9 mouse cellular contexts compared by ENCODE assay signal in the genomic region with DNA sequence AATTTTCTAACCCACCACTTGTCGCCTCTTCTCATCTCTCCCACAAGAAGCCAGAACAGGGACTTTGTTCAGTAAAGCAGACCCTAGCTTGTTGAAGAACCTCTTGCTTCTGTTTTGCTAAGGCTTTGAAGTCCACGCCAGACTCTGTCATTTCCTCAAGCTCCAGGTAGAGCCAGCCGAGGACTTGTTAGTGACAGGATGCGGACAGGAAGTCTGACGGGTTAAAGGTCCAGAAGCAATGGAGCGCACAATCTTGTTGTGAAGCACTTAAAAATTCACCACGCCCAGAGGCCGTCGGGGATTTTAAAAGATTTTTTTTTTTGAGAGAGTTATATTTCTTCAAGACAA. TPM values are rescaled to one million over a fixed set of nuclear protein-coding genes. Genes with fewer than 3 reads are reported as not detected.
DNase-seq lines count a peak whose midpoint lies in the region; ATAC-seq and TF ChIP-seq lines count a peak whose summit lies in the region.
"Had no signal": no experiment of that assay in that cellular context is flagged by ENCODE, and none has a peak within 500 bp of the region (broad histone marks: within the 10 kb centered on the region; RNA-seq: fewer than 3 reads in every experiment).

No protein-coding gene starts in this region.

- peak overlapping the region; percentile 90 for H3K9ac ChIP-seq in embryonic facial prominence, embryonic 14.5 days (ENCODE audit: low read depth, low read length)
- H3K9ac ChIP-seq in limb, embryonic 14.5 days (ENCODE audit: low read depth, low read length, severe bottlenecking) = peak overlapping the region; percentile 87

- 11% methylated on average over 9 of the region's 9 CpGs for WGBS in embryonic facial prominence, embryonic 14.5 days
- WGBS in hindbrain, embryonic 10.5 days = 12% methylated on average over 9 of the region's 9 CpGs
- 6% methylated on average over 9 of the region's 9 CpGs for whole genome bisulfite sequencing in limb, embryonic 14.5 days

- peak; percentile 51 for DNase-seq in gastrocnemius, postnatal 25 days
- no peak for DNase-seq in gastrocnemius, postnatal 10 days
- no peak for DNase-seq in embryonic facial prominence, embryonic 14.5 days (ENCODE audit: low spot score)
- DNase-seq in hindbrain, embryonic 10.5 days (ENCODE audit: low spot score) = no peak
- DNase-seq in limb, embryonic 14.5 days (ENCODE audit: low spot score) = peak; percentile 36
- peak; percentile 87 for DNase-seq in naive thymus-derived CD4-positive, alpha-beta T cell, adult 2 months (ENCODE audit: low read depth)
- no peak for DNase-seq in left cerebral cortex, adult 11 months (ENCODE audit: low spot score)
- DNase-seq in left cerebral cortex, postnatal 25 days (ENCODE audit: low spot score in 2 of 2) = no peak

- H3K27me3 ChIP-seq in embryonic facial prominence, embryonic 14.5 days (replicated peaks; ENCODE audit: control insufficient read depth, insufficient read depth, low read length) = no peaks in the 10 kb centered on the region
- peaks cover 29% of the 10 kb centered on the region for H3K27me3 ChIP-seq in hindbrain, embryonic 10.5 days (ENCODE audit: insufficient read depth, poor library complexity, severe bottlenecking)
- H3K27me3 ChIP-seq in limb, embryonic 14.5 days (ENCODE audit: control insufficient read depth, insufficient read depth, low read length) = no peaks in the 10 kb centered on the region
- H3K27me3 ChIP-seq: Patski had no signal

- peak overlapping the region; percentile 99 for H3K27ac ChIP-seq in embryonic facial prominence, embryonic 14.5 days (replicated peaks; ENCODE audit: low read depth, low read length)
- peak overlapping the region; percentile 93 for H3K27ac ChIP-seq in hindbrain, embryonic 10.5 days
- H3K27ac ChIP-seq in limb, embryonic 14.5 days (replicated peaks; ENCODE audit: low read depth, low read length) = peak overlapping the region; percentile 97

- peaks cover 54% of the 10 kb centered on the region for H3K4me1 ChIP-seq in embryonic facial prominence, embryonic 14.5 days (ENCODE audit: control insufficient read depth, insufficient read depth, low read length)
- H3K4me1 ChIP-seq in hindbrain, embryonic 10.5 days (replicated peaks) = peaks cover 95% of the 10 kb centered on the region
- H3K4me1 ChIP-seq in limb, embryonic 14.5 days (ENCODE audit: control insufficient read depth, insufficient read depth, low read length) = peaks cover 65% of the 10 kb centered on the region

- ATAC-seq in embryonic facial prominence, embryonic 14.5 days (ENCODE audit: low read depth) = no peak
- no peak for ATAC-seq in limb, embryonic 14.5 days (ENCODE audit: low FRiP score, low read depth)

- no peaks in the 10 kb centered on the region for H3K36me3 ChIP-seq in embryonic facial prominence, embryonic 14.5 days (ENCODE audit: control insufficient read depth, insufficient read depth, low read length)
- H3K36me3 ChIP-seq in hindbrain, embryonic 10.5 days = no peaks in the 10 kb centered on the region
- peaks cover 5% of the 10 kb centered on the region for H3K36me3 ChIP-seq in limb, embryonic 14.5 days (ENCODE audit: control insufficient read depth, insufficient read depth, low read length)

- peak overlapping the region; percentile 85 for H3K4me3 ChIP-seq in embryonic facial prominence, embryonic 14.5 days (ENCODE audit: low read depth, low read length)
- H3K4me3 ChIP-seq in hindbrain, embryonic 10.5 days = peak overlapping the region; percentile 70
- peak overlapping the region; percentile 76 for H3K4me3 ChIP-seq in limb, embryonic 14.5 days (replicated peaks; ENCODE audit: low read length)

- peak overlapping the region; percentile 95 for H3K4me2 ChIP-seq in embryonic facial prominence, embryonic 14.5 days (ENCODE audit: low read depth, low read length)
- H3K4me2 ChIP-seq in limb, embryonic 14.5 days (replicated peaks; ENCODE audit: low read depth, low read length, severe bottlenecking) = peak overlapping the region; percentile 97

- H3K9me3 ChIP-seq in embryonic facial prominence, embryonic 14.5 days (ENCODE audit: control insufficient read depth, low read length) = no peaks in the 10 kb centered on the region
- H3K9me3 ChIP-seq in hindbrain, embryonic 10.5 days = no peaks in the 10 kb centered on the region
- H3K9me3 ChIP-seq in limb, embryonic 14.5 days (ENCODE audit: control insufficient read depth, low read length) = no peaks in the 10 kb centered on the region

- intact Hi-C loops in left cerebral cortex, postnatal 25 days (cut with DNase I) = loop anchor here (5.0 kb wide), 1 partner anchor 81 kb away; no protein-coding TSS in a partner anchor

- no peak for TF ChIP-seq POLR2A in limb, embryonic 14.5 days (IDR thresholded peaks at IDR 0.05; ENCODE audit: borderline replicate concordance, extremely low read depth, insufficient read depth, insufficient read length)

RNA-seq across cellular contexts. Expression of a gene that starts 0.8 kb away (rescaled TPM):
- 100 to 1,000 TPM; 156 to 164 TPM for total RNA-seq in gastrocnemius, postnatal 25 days (2021)
- total RNA-seq in gastrocnemius, postnatal 10 days (2021) = 100 to 1,000 TPM; 148 to 163 TPM
- 36.8 and 41.7 TPM in 2 replicates for polyA plus RNA-seq in embryonic facial prominence, embryonic 14.5 days (2014; fragmentation: Nextera tagmentation; extraction: Ambion mirVana)
- polyA plus RNA-seq in hindbrain, embryonic 10.5 days (2016; fragmentation: Nextera tagmentation; extraction: Ambion mirVana) = 10.2 and 15.1 TPM in 2 replicates
- polyA plus RNA-seq in limb, embryonic 14.5 days (2012; rRNA removed) = 58.7 and 79.0 TPM in 2 replicates
- polyA plus RNA-seq in limb, embryonic 14.5 days (2014; fragmentation: Nextera tagmentation; extraction: Ambion mirVana) = 27.4 and 29.6 TPM in 2 replicates
- 100 to 1,000 TPM; 211 to 225 TPM for total RNA-seq in left cerebral cortex, postnatal 25 days (2021)

RNA-seq across cellular contexts. Expression of a gene that starts 59.6 kb away (rescaled TPM):
- total RNA-seq in gastrocnemius, postnatal 25 days (2021) = under 1 TPM; 0.61 to 0.62 TPM
- total RNA-seq in gastrocnemius, postnatal 10 days (2021) = 1 to 10 TPM; 5.6 to 8.3 TPM
- 16.2 and 21.0 TPM in 2 replicates for polyA plus RNA-seq in embryonic facial prominence, embryonic 14.5 days (2014; fragmentation: Nextera tagmentation; extraction: Ambion mirVana)
- 19.5 and 24.3 TPM in 2 replicates for polyA plus RNA-seq in hindbrain, embryonic 10.5 days (2016; fragmentation: Nextera tagmentation; extraction: Ambion mirVana)
- polyA plus RNA-seq in limb, embryonic 14.5 days (2012; rRNA removed) = 38.8 and 50.5 TPM in 2 replicates
- 20.0 and 21.0 TPM in 2 replicates for polyA plus RNA-seq in limb, embryonic 14.5 days (2014; fragmentation: Nextera tagmentation; extraction: Ambion mirVana)
- under 1 TPM; 0.21 to 0.44 TPM for total RNA-seq in left cerebral cortex, postnatal 25 days (2021)

Comparison
In these comparisons a context has a peak if more than half of its experiments do, and no peak if none do; other contexts are left out.
1. DNase-seq: peak in gastrocnemius, postnatal 25 days (single experiment), limb, embryonic 14.5 days (single experiment) and naive thymus-derived CD4-positive, alpha-beta T cell, adult 2 months (single experiment); none in gastrocnemius, postnatal 10 days (single experiment), embryonic facial prominence, embryonic 14.5 days (single experiment), hindbrain, embryonic 10.5 days (single experiment), left cerebral cortex, adult 11 months (single experiment) and left cerebral cortex, postnatal 25 days (0 of 2).
2. RNA of a gene that starts 59.6 kb away (total RNA-seq): 5.6 to 8.3 TPM in gastrocnemius, postnatal 10 days; 0.61 to 0.62 TPM in gastrocnemius, postnatal 25 days and 0.21 to 0.44 TPM in left cerebral cortex, postnatal 25 days; every median in the first group is over 4 times any median in the second.
3. Peak in every context shown above with its lines, with median percentiles within 50 percentile points of each other: H3K27ac ChIP-seq and H3K4me3 ChIP-seq.